Mouse (Mus musculus) embryonic facial prominence, embryonic 12.5 days (tissue): ENCODE measurements around the gene Gm10392. TPM values are rescaled to one million over a fixed set of nuclear protein-coding genes. Genes with fewer than 3 reads are reported as not detected.

Source experiments
- ATAC-seq: fragments of 200-750 bp; cut with Nextera tagmentation; 2 replicates; pipeline ENCODE4 v1.8.0; 2017; ENCODE audit not compliant: insufficient number of reproducible peaks, insufficient read depth, low FRiP score, low TSS enrichment
- H3K27ac ChIP-seq: fragments of 300-500 bp; sonication (generic); 2 replicates; pipeline ENCODE4 v1.5.1; 2016; ENCODE audit warnings: mild to moderate bottlenecking
- H3K27me3 ChIP-seq: fragments of 300-500 bp; sonication (generic); 2 replicates; pipeline ENCODE4 v1.6.1; 2016; ENCODE audit warnings: mild to moderate bottlenecking, moderate library complexity
- H3K36me3 ChIP-seq: fragments of 300-500 bp; sonication (generic); 2 replicates; pipeline ENCODE4 v1.6.1; 2016; ENCODE audit warnings: mild to moderate bottlenecking
- H3K4me1 ChIP-seq: fragments of 300-500 bp; sonication (generic); 2 replicates; pipeline ENCODE4 v1.6.1; 2016
- H3K4me2 ChIP-seq: fragments of 300-500 bp; sonication (generic); replicated peaks from 2 replicates; pipeline ENCODE4 v1.6.1; 2016; ENCODE audit warnings: mild to moderate bottlenecking, moderate library complexity
- H3K4me3 ChIP-seq: fragments of 300-500 bp; sonication (generic); 2 replicates; pipeline ENCODE4 v1.5.1; 2016; ENCODE audit warnings: mild to moderate bottlenecking
- H3K9ac ChIP-seq: fragments of 300-500 bp; sonication (generic); 2 replicates; pipeline ENCODE4 v1.6.1; 2016; ENCODE audit warnings: mild to moderate bottlenecking, moderate library complexity
- H3K9me3 ChIP-seq: fragments of 300-500 bp; sonication (generic); 2 replicates; pipeline ENCODE4 v1.6.1; 2016; ENCODE audit warnings: mild to moderate bottlenecking, moderate library complexity
- WGBS: fragments of 180-500 bp; shearing (Covaris S2); methylation state at CpG from one replicate; pipeline ENCODE4 v1.1.7; 2016; 5-methylcytosine and 5-hydroxymethylcytosine counted together
- polyA plus RNA-seq: library from polyadenylated mRNA; unstranded; fragments of >200 nt; fragmentation: Nextera tagmentation; extraction: Ambion mirVana; gene quantifications from 2 replicates; pipeline ENCODE4 v1.2.1, GENCODE M21; 2016

Gene Gm10392
- polyA plus RNA-seq, 1 experiment from 2014 or later, result not detected

GRCm38 (mm10) chr11:77515637-77516552 is 3.1 kb downstream of the Gm10392 start, which contains the start of gene Trp53i13:
Gene Trp53i13, minus strand, starts transcription at chr11:77515980.
- 3% methylated on average over 39 of the region's 39 CpGs for WGBS
- H3K27ac ChIP-seq, result no peak within 1 kb of the TSS
- peaks cover 24% of the 10 kb centered on the region for H3K27me3 ChIP-seq
- peak within 1 kb of the TSS; percentile 74 for H3K4me3 ChIP-seq
- H3K4me1 ChIP-seq, result peaks cover 38% of the 10 kb centered on the region
- no peaks in the 10 kb centered on the region for H3K9me3 ChIP-seq
- no peaks in the 10 kb centered on the region for H3K36me3 ChIP-seq
- peak within 1 kb of the TSS; percentile 98 for H3K4me2 ChIP-seq
- no peak for ATAC-seq
- H3K9ac ChIP-seq, result peak within 1 kb of the TSS; percentile 53

GRCm38 (mm10) chr11:77514832-77515636 is 4.0 kb downstream of the Gm10392 start, which contains the start of gene Abhd15:
Gene Abhd15, plus strand, starts transcription at chr11:77515121.
- Histone ChIP-seq H3K9me3 (no peaks in the 10 kb centered on the region), H3K4me2 (peak within 1 kb of the TSS; percentile 98), H3K4me1 (peaks cover 35% of the 10 kb centered on the region), H3K4me3 (peak within 1 kb of the TSS; percentile 74), H3K27me3 (peaks cover 24% of the 10 kb centered on the region), H3K27ac (no peak within 1 kb of the TSS), H3K9ac (peak within 1 kb of the TSS; percentile 53), H3K36me3 (no peaks in the 10 kb centered on the region)
- WGBS, result under 1% methylated on average over 71 of the region's 72 CpGs
- peak; percentile 22; the same call in 1 of the 2 replicates for ATAC-seq

GRCm38 (mm10) chr11:77514281-77514831 is 4.6 kb downstream of the Gm10392 start:
- Histone ChIP-seq H3K9me3 (no peaks in the 10 kb centered on the region), H3K27me3 (peaks cover 24% of the 10 kb centered on the region), H3K4me1 (peaks cover 35% of the 10 kb centered on the region), H3K27ac (no peak overlapping the region), H3K4me3 (peak overlapping the region; percentile 74), H3K9ac (0 out of 2 replicates have a peak overlapping the region, but pooled peaks have one; percentile 53), H3K36me3 (no peaks in the 10 kb centered on the region), H3K4me2 (peak overlapping the region; percentile 98)
- 7% methylated on average over 19 of the region's 19 CpGs for WGBS
- no peak for ATAC-seq

DNA sequence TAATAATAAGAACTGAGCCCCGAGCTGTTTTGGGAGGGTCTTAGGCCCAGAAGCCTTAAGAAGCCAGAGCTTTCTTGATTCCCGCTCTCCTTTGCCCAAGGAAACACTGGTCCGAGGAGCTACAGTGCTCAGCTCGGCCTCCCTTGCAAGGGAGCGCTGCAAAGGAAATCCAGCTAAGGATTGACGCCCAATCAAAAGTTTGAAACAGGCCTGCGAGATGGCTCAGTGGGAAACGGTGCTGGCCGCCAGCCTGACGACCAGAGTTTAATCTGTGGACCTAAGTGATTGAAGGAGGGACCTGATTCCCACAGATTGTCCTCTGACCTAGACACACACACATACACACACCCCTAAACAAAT is 5.2 kb downstream of the Gm10392 start:
- Histone ChIP-seq H3K4me1 (peaks cover 38% of the 10 kb centered on the region), H3K4me3 (peak overlapping the region; percentile 74), H3K9ac (peak overlapping the region; percentile 22; the same call in 1 of the 2 replicates), H3K9me3 (no peaks in the 10 kb centered on the region), H3K27ac (no peak overlapping the region; the same call in 1 of the 2 replicates), H3K4me2 (peak overlapping the region; percentile 98), H3K27me3 (peaks cover 24% of the 10 kb centered on the region), H3K36me3 (no peaks in the 10 kb centered on the region)
- WGBS, result 7% methylated on average over 10 of the region's 10 CpGs
- no peak for ATAC-seq

DNA sequence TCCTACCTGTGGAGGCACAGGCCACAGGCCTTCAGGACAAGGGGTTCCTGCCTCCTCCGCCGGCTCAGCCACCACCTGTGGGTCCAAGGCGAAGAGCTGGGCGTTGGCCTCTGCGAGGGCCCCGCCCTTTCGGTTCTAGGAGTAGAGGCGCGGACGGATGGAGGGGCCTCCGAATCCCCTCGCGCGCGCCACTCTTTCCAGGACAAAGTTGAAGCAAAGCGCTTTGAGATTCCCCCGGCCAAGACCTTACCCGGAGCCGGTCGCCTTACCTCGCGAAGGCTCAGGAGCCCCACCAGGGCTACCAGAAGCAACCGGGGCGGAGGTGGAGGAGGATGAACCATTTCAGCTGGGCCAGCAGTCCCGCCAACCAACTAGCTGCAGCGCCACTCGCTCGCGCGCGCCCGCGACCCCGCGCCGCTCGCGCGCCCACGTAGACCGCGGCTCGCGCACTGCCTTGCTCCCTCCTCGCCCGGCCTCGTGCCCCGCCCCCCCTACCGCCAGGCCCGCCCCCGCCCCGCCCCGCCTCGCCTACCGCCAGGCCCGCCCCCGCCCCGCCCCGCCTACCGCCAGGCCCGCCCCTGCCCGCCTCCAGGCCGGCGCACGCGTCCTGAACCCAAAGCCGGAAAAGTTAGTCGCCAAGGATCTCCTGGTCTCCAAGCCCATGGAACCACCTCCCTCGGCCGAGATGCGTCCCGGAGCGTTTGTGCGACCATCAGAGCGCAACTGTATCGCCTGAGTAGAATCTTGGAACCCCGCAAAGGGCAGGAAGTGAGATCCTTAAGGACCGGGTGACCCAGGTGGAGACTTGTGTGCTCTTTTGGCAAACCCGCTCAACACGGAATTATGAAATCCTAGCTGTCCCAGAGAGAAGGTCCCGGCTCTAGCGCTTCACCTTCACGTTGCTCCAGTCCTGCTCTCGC is 5.8 kb downstream of the Gm10392 start:
- Histone ChIP-seq H3K9me3 (no peaks in the 10 kb centered on the region), H3K4me2 (peak overlapping the region; percentile 98), H3K9ac (peak overlapping the region; percentile 77), H3K27me3 (peaks cover 24% of the 10 kb centered on the region), H3K4me1 (peaks cover 44% of the 10 kb centered on the region), H3K27ac (peak overlapping the region; percentile 75), H3K4me3 (peak overlapping the region; percentile 74), H3K36me3 (no peaks in the 10 kb centered on the region)
- ATAC-seq, result peak; percentile 35; the same call in 1 of the 2 replicates
- WGBS, result 1% methylated on average over 69 of the region's 84 CpGs

DNA sequence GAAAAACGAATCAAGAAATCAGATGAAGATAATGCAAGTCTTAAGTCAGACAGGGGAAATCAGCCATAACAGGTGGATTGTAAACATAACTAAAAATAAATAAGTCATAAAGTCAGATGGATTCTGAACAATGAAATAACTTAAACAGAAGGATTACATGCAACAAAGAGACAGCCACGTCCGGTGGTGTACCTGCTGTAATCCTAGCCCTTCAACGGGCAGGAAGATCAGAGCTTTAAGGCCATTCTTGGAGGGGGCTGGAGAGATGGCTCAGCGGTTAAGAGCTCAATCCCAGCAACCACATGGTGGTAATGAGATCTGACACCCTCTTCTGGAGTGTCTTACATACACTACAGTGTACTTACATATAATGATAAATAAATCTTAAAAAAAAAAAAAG is 7.7 kb downstream of the Gm10392 start:
- Histone ChIP-seq H3K4me3 (no peak overlapping the region), H3K9ac (no peak overlapping the region), H3K4me2 (no peak overlapping the region), H3K27ac (no peak overlapping the region), H3K36me3 (peaks cover 12% of the 10 kb centered on the region), H3K27me3 (peaks cover 21% of the 10 kb centered on the region), H3K9me3 (no peaks in the 10 kb centered on the region), H3K4me1 (peaks cover 47% of the 10 kb centered on the region)
- 70% methylated on average over 5 of the region's 5 CpGs for WGBS
- ATAC-seq, result no peak

DNA sequence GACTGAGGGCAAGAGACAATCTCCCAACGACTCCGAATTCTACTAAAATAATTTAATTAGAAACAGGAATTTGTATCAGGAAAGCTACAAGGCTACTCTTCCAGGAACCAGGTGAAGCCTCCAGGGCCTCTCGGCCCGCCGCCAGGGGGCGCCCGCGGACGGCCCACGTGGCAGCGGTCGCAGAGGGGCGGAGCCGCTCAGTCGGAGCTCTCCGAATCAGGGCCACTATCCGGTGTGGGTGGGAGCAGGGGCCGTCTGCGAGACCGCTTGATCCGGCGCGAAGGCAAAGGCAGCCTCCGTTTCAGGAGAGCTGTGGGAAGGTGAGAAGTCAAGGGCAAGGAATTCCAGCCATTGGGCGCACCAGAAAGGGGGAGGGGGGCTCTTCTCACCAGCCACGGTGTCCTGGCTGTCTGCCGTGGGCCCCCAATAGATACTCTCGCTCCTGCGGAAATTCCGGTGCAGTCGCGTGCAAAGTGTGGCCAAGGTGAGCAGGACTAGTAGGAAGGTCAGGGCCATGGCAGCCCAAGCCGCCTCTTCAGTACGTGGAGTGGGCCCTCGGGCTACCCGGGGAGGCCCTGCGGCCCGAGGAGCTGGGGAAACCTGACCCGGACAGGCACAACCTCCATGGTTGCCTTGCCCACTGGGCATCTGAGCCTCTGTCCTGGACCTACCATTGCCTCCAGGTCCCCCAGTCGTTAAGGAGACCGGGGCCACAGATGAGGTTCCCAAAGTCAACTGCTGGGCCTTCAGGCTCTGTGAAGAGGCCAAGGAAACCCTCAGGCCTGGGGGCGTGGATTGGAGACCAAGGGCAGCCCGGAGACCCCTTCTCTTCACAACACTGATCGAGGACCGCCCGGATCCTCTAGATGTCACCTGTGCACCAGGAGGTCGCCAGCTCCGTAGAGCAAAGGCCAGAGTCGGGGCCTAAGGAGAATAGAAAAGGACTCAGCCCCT is 10.7 kb downstream of the Gm10392 start:
- Histone ChIP-seq H3K9me3 (no peaks in the 10 kb centered on the region), H3K27me3 (no peaks in the 10 kb centered on the region), H3K27ac (peak overlapping the region; percentile 72), H3K4me3 (peak overlapping the region; percentile 37), H3K9ac (peak overlapping the region; percentile 48), H3K36me3 (peaks cover 42% of the 10 kb centered on the region), H3K4me2 (peak overlapping the region; percentile 72), H3K4me1 (peaks cover 20% of the 10 kb centered on the region)
- WGBS, result 18% methylated on average over 49 of the region's 49 CpGs
- ATAC-seq, result peak; percentile 49; the same call in 1 of the 2 replicates

- Histone ChIP-seq H3K4me1 (peaks cover 18% of the 10 kb centered on the region), H3K36me3 (peaks cover 51% of the 10 kb centered on the region), H3K9me3 (no peaks in the 10 kb centered on the region), H3K27ac (no peak overlapping the region), H3K4me2 (no peak overlapping the region), H3K4me3 (no peak overlapping the region), H3K9ac (no peak overlapping the region), H3K27me3 (no peaks in the 10 kb centered on the region)
- 76% methylated on average over 4 of the region's 4 CpGs for WGBS
- ATAC-seq, result no peak
Measured at GRCm38 (mm10) chr11:77507426-77507825, 11.6 kb downstream of the Gm10392 start.

DNA sequence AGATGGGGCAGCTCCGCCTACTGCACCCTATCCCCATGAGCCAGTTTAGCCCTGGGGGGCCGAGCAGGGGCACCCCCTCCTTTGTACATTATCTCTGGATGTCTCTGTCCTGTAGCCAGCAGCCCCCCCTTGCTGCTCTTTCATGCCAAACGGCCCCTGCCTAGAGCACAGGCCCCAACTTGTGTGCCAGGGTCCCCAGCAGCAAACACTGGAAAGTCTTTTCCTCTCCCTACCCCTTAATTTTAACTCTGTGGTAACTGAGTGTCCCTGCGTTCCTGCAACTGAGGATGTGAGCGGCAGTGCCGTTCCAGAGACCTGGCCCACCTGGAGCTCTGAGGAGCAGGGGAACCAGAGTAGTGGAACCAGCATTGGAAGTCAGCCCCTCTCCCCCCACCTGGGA is 12.1 kb downstream of the Gm10392 start:
- H3K27me3 ChIP-seq, result no peaks in the 10 kb centered on the region
- H3K9ac ChIP-seq, result no peak overlapping the region
- 82% methylated on average over 6 of the region's 6 CpGs for WGBS
- H3K9me3 ChIP-seq, result no peaks in the 10 kb centered on the region
- H3K27ac ChIP-seq, result no peak overlapping the region
- peaks cover 56% of the 10 kb centered on the region for H3K36me3 ChIP-seq
- no peak overlapping the region for H3K4me2 ChIP-seq
- H3K4me3 ChIP-seq, result no peak overlapping the region
- H3K4me1 ChIP-seq, result peaks cover 15% of the 10 kb centered on the region
- ATAC-seq, result no peak

- peaks cover 57% of the 10 kb centered on the region for H3K36me3 ChIP-seq
- H3K27me3 ChIP-seq, result no peaks in the 10 kb centered on the region
- H3K4me3 ChIP-seq, result no peak overlapping the region
- ATAC-seq, result no peak
- peaks cover 12% of the 10 kb centered on the region for H3K4me1 ChIP-seq
- no peak overlapping the region for H3K9ac ChIP-seq
- WGBS, result 82% methylated on average over 14 of the region's 14 CpGs
- H3K27ac ChIP-seq, result no peak overlapping the region
- H3K4me2 ChIP-seq, result no peak overlapping the region
- no peaks in the 10 kb centered on the region for H3K9me3 ChIP-seq
Measured at GRCm38 (mm10) chr11:77506273-77506672, 12.7 kb downstream of the Gm10392 start.
